Mouse (Mus musculus) CD4-positive helper T cell, adult 2 months (primary cell): ENCODE results near the gene Cdh8.

Experiments
- DNase-seq: peaks from one replicate; pipeline ENCODE4 v3.0.0-alpha.2; 2012; ENCODE audit warnings: low read depth, missing footprints, low spot score

The Cdh8 gene

GRCm38 (mm10) chr8:99415966-99416781 is at the start of gene Cdh8:
Gene Cdh8 (minus strand): TSS chr8:99416471.
- DNase-seq = no peak

- DNase-seq = no peak
Measured at GRCm38 (mm10) chr8:99446506-99446905, 30.2 kb upstream of the Cdh8 start.

- no peak for DNase-seq
Measured at GRCm38 (mm10) chr8:99425901-99426300, 9.6 kb upstream of the Cdh8 start.

- DNase-seq = no peak
Measured at GRCm38 (mm10) chr8:99421516-99421915, 5.2 kb upstream of the Cdh8 start.

- DNase-seq = no peak
Measured at GRCm38 (mm10) chr8:99419726-99420125, 3.5 kb upstream of the Cdh8 start.

GRCm38 (mm10) chr8:99417456-99417855 is 1.2 kb upstream of the Cdh8 start:
- DNase-seq = no peak

- no peak for DNase-seq
Measured at GRCm38 (mm10) chr8:99415076-99415965, 950 bp downstream of the Cdh8 start.

GRCm38 (mm10) chr8:99414483-99414921 is 1.8 kb downstream of the Cdh8 start:
- no peak for DNase-seq

GRCm38 (mm10) chr8:99413877-99414482 is 2.3 kb downstream of the Cdh8 start:
- no peak for DNase-seq

GRCm38 (mm10) chr8:99393908-99394307 is 22.4 kb downstream of the Cdh8 start:
- DNase-seq = no peak

GRCm38 (mm10) chr8:99370104-99370503 is 46.2 kb downstream of the Cdh8 start:
- peak; percentile 2 for DNase-seq

GRCm38 (mm10) chr8:99369166-99369565 is 47.1 kb downstream of the Cdh8 start:
- DNase-seq = no peak

- DNase-seq = no peak
Measured at GRCm38 (mm10) chr8:99368449-99368848, 47.8 kb downstream of the Cdh8 start.

GRCm38 (mm10) chr8:99353923-99354322 is 62.3 kb downstream of the Cdh8 start:
- DNase-seq = no peak

GRCm38 (mm10) chr8:99353221-99353620 is 63.0 kb downstream of the Cdh8 start:
- no peak for DNase-seq

- no peak for DNase-seq
Measured at GRCm38 (mm10) chr8:99349456-99349855, 66.8 kb downstream of the Cdh8 start.

GRCm38 (mm10) chr8:99348618-99349017 is 67.7 kb downstream of the Cdh8 start:
- no peak for DNase-seq

- DNase-seq = no peak
Measured at GRCm38 (mm10) chr8:99339310-99339709, 77.0 kb downstream of the Cdh8 start.

- DNase-seq = no peak
Measured at GRCm38 (mm10) chr8:99327559-99327958, 88.7 kb downstream of the Cdh8 start.

- DNase-seq = no peak
Measured at GRCm38 (mm10) chr8:99314561-99314960, 101.7 kb downstream of the Cdh8 start.

- no peak for DNase-seq
Measured at GRCm38 (mm10) chr8:99304184-99304583, 112.1 kb downstream of the Cdh8 start.

- no peak for DNase-seq
Measured at GRCm38 (mm10) chr8:99290201-99290600, 126.1 kb downstream of the Cdh8 start.
